Mouse (Mus musculus) forebrain, embryonic 11.5 days (tissue): ENCODE results near the gene Pygm. TPM values are rescaled to one million over a fixed set of nuclear protein-coding genes. Genes with fewer than 3 reads are reported as not detected.

Source experiments
- ATAC-seq: fragments of 200-750 bp; cut with Nextera tagmentation; replicated peaks from 2 replicates; pipeline ENCODE4 v1.8.0; 2017; ENCODE audit warnings: moderate TSS enrichment; ENCODE audit not compliant: low FRiP score
- DNase-seq: peaks from one replicate; pipeline ENCODE4 v3.0.0-alpha.2; 2017; ENCODE audit warnings: low spot score
- H3K27ac ChIP-seq: fragments of 300-500 bp; sonication (generic); 2 replicates; pipeline ENCODE4 v1.5.1; 2014; ENCODE audit warnings: low read depth, low read length
- H3K27me3 ChIP-seq: fragments of 300-500 bp; sonication (generic); 2 replicates; pipeline ENCODE4 v1.6.1; 2014; ENCODE audit warnings: mild to moderate bottlenecking, low read length, mixed read lengths; ENCODE audit not compliant: control insufficient read depth, insufficient read depth
- H3K36me3 ChIP-seq: fragments of 300-500 bp; sonication (generic); 2 replicates; pipeline ENCODE4 v1.6.1; 2014; ENCODE audit warnings: mild to moderate bottlenecking, low read length, moderate library complexity, mixed read lengths; ENCODE audit not compliant: control insufficient read depth, insufficient read depth
- H3K4me1 ChIP-seq: fragments of 300-500 bp; sonication (generic); replicated peaks from 2 replicates; pipeline ENCODE4 v1.6.1; 2014; ENCODE audit warnings: low read length, mixed read lengths; ENCODE audit not compliant: control insufficient read depth, insufficient read depth
- H3K4me2 ChIP-seq: fragments of 300-500 bp; sonication (generic); 2 replicates; pipeline ENCODE4 v1.6.1; 2014; ENCODE audit warnings: low read depth, mild to moderate bottlenecking, low read length, moderate library complexity, mixed read lengths; ENCODE audit not compliant: severe bottlenecking
- H3K4me3 ChIP-seq: fragments of 300-500 bp; sonication (generic); 2 replicates; pipeline ENCODE4 v1.5.1; 2014; ENCODE audit warnings: low read depth, low read length
- H3K9ac ChIP-seq: fragments of 300-500 bp; sonication (generic); 2 replicates; pipeline ENCODE4 v1.6.1; 2014; ENCODE audit warnings: low read length
- H3K9me3 ChIP-seq: fragments of 300-500 bp; sonication (generic); 2 replicates; pipeline ENCODE4 v1.6.1; 2016; ENCODE audit warnings: low read length, mixed read lengths; ENCODE audit not compliant: control insufficient read depth
- whole genome bisulfite sequencing: fragments of 180-500 bp; shearing (Covaris S2); extraction: QIAGEN DNeasy Blood & Tissue Kit; methylation state at CpG from one replicate; pipeline ENCODE4 v1.1.7; 2014; 5-methylcytosine and 5-hydroxymethylcytosine counted together
- polyA plus RNA-seq: library from polyadenylated mRNA; unstranded; fragments of >200 nt; fragmentation: Nextera tagmentation; extraction: Ambion mirVana; gene quantifications from 2 replicates; pipeline ENCODE4 v1.2.1, GENCODE M21; 2014

Pygm gene
- 1.2 TPM in 2 replicates for polyA plus RNA-seq

DNA sequence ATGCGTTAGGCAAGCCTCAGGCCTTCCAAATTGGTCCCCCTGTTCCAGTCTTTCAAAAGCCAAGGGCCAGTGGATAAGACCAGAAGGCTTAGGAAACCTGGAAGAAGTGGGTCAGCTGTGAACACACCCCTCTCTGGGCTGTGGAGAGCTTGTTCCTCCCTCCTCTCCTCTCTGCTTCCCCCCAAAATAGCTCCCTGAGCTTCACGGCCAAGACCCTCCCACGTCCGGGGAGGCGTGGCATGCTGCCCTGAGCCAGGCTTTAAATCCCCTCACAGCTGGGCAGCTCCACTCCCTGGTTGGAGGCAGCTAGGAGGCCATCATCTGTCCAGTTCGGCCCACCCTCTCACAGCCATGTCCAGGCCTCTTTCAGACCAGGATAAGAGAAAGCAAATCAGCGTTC, at the start of gene Pygm:
Pygm (plus strand) TSS at position 272 of the 400 bp plus-strand sequence.
- no peak within 1 kb of the TSS for H3K4me2 ChIP-seq
- H3K9ac ChIP-seq = no peak within 1 kb of the TSS; the same call in 1 of the 2 replicates
- H3K4me1 ChIP-seq = no peaks in the 10 kb centered on the region
- peak; percentile 56 for DNase-seq
- H3K4me3 ChIP-seq = no peak within 1 kb of the TSS
- H3K36me3 ChIP-seq = no peaks in the 10 kb centered on the region
- H3K27me3 ChIP-seq = no peaks in the 10 kb centered on the region
- ATAC-seq = no peak
- H3K9me3 ChIP-seq = no peaks in the 10 kb centered on the region
- WGBS = 16% methylated on average over 7 of the region's 7 CpGs
- H3K27ac ChIP-seq = no peak within 1 kb of the TSS

DNA sequence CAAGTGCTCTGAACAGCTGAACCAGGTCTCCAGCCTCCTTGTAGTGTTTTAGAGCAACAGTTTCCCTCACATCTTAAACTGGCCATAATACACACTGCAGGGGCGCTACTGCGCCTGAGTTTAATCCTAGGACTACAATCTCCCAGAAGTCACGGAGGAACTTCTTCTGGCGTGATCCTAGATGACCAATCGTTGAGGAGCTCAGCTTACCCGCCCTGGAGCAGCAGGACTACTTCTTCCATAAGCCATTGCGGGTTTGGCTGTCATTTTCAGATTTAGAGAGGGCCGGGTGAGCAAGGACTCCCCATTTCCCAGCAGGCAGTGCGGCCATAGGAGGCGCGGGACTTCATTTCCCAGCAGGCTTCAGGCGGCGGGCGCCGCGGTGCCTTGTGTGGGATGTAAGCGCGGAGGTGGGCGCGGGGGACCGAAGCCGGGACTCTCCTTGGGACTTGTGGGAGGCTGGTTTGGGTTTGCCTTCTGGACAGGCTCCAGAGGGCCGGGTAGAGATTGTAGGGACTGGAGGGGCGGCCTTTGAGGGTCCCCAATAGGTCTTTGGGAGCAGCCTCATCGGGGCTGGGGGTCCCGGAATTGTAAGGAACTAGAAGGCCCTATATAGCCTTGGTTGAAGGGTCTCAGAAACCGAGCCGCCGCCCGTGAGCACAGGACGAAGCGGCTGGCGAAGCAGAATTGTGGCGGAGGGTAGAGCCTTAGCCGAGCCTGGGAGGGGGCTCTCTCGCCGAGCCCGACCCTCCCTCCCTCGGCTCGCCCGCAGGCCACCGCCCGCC, 49.3 kb upstream of the Pygm start, which contains the start of gene Men1:
Men1 (plus strand) TSS at position 307 of the 785 bp plus-strand sequence.
- DNase-seq (peak; percentile 96), ATAC-seq (peak; percentile 93)
- Histone ChIP-seq H3K9ac (peak within 1 kb of the TSS; percentile 85), H3K9me3 (no peaks in the 10 kb centered on the region), H3K27ac (peak within 1 kb of the TSS; percentile 69), H3K4me1 (peaks cover 14% of the 10 kb centered on the region), H3K36me3 (peaks cover 4% of the 10 kb centered on the region; the same call in 1 of the 2 replicates), H3K27me3 (no peaks in the 10 kb centered on the region), H3K4me3 (peak within 1 kb of the TSS; percentile 88), H3K4me2 (peak within 1 kb of the TSS; percentile 98)
- WGBS = under 1% methylated on average over 42 of the region's 43 CpGs

DNA sequence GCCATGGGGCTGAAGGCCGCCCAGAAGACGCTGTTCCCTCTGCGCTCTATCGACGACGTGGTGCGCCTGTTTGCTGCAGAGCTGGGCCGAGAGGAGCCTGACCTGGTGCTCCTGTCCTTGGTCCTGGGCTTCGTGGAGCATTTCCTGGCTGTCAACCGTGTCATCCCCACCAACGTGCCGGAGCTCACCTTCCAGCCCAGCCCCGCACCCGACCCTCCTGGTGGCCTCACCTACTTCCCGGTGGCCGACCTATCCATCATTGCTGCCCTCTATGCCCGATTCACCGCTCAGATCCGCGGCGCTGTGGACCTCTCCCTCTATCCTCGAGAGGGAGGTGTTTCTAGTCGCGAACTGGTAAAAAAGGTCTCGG, 48.8 kb upstream of the Pygm start:
- 0% methylated on average over 25 of the region's 25 CpGs for WGBS
- Histone ChIP-seq H3K4me1 (peaks cover 14% of the 10 kb centered on the region), H3K4me2 (peak overlapping the region; percentile 98), H3K27me3 (no peaks in the 10 kb centered on the region), H3K9ac (peak overlapping the region; percentile 85), H3K4me3 (peak overlapping the region; percentile 88), H3K27ac (peak overlapping the region; percentile 8; the same call in 1 of the 2 replicates), H3K36me3 (peaks cover 4% of the 10 kb centered on the region; the same call in 1 of the 2 replicates), H3K9me3 (no peaks in the 10 kb centered on the region)
- DNase-seq (peak; percentile 68), ATAC-seq (0 out of 2 replicates have a peak, but pooled peaks have one; percentile 1)

DNA sequence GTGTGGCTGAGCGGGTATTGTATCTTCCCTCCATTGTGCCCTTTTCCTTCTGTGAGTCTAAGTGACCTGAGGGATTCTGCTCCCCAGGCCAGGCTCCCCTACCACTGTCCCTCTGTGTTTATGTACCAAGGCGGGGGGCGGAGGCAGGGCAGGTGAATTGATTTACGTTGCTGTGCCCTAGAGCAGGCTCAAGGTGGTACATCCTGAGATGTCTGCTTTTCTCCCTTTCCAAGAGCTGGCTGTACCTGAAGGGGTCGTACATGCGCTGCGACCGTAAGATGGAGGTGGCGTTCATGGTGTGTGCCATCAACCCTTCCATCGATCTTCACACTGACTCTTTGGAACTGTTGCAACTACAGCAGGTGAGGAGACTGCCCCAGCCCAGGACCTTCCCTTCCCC, 47.3 kb upstream of the Pygm start:
- H3K4me2 ChIP-seq = no peak overlapping the region
- no peaks in the 10 kb centered on the region for H3K9me3 ChIP-seq
- H3K27me3 ChIP-seq = no peaks in the 10 kb centered on the region
- WGBS = 96% methylated on average over 10 of the region's 10 CpGs
- ATAC-seq (no peak), DNase-seq (no peak)
- H3K9ac ChIP-seq = peak overlapping the region; percentile 35; the same call in 1 of the 2 replicates
- H3K4me3 ChIP-seq = no peak overlapping the region
- peaks cover 4% of the 10 kb centered on the region; the same call in 1 of the 2 replicates for H3K36me3 ChIP-seq
- H3K4me1 ChIP-seq = peaks cover 14% of the 10 kb centered on the region
- H3K27ac ChIP-seq = no peak overlapping the region

DNA sequence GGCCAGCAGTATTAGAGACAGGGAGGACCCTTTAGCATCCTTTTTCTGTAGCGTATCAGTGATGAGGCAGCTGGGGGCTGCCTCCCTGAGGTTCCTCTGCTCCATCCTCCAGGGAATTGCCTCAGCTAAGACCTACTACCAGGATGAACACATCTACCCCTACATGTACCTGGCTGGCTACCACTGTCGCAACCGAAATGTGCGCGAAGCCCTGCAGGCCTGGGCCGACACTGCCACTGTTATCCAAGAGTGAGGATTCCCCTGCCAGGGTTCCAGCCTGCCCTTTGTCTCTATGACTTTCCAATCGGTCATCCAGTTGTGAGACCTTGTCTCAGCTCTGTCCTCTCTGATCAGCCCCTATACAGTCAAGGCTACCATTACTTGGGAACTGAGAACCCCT, 46.0 kb upstream of the Pygm start:
- H3K4me2 ChIP-seq = no peak overlapping the region
- H3K36me3 ChIP-seq = peaks cover 4% of the 10 kb centered on the region; the same call in 1 of the 2 replicates
- no peak overlapping the region for H3K4me3 ChIP-seq
- no peaks in the 10 kb centered on the region for H3K9me3 ChIP-seq
- no peak for ATAC-seq
- no peaks in the 10 kb centered on the region for H3K27me3 ChIP-seq
- no peak overlapping the region for H3K27ac ChIP-seq
- H3K9ac ChIP-seq = no peak overlapping the region
- 96% methylated on average over 7 of the region's 7 CpGs for WGBS
- H3K4me1 ChIP-seq = peaks cover 14% of the 10 kb centered on the region
- no peak for DNase-seq

DNA sequence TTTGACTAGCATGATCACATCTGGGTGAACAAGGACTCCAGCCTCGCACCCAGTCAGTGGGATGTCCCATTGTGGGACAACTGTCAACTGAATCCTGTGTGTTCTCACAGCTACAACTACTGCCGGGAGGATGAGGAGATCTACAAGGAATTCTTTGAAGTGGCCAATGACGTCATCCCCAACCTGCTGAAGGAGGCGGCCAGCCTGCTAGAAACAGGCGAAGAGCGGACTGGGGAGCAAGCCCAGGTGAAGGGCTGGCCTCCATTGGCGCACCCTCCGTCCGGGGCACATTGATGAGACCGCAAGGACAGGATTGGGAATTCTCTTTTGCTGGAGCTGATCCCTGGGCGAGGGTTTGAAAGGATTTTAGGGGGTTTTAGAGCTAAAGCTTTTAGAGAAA, 45.5 kb upstream of the Pygm start:
- 93% methylated on average over 11 of the region's 11 CpGs for WGBS
- H3K27me3 ChIP-seq = no peaks in the 10 kb centered on the region
- H3K9ac ChIP-seq = no peak overlapping the region
- ATAC-seq (no peak), DNase-seq (no peak)
- H3K27ac ChIP-seq = no peak overlapping the region
- peaks cover 14% of the 10 kb centered on the region for H3K4me1 ChIP-seq
- no peaks in the 10 kb centered on the region for H3K9me3 ChIP-seq
- H3K4me3 ChIP-seq = no peak overlapping the region
- no peak overlapping the region for H3K4me2 ChIP-seq
- H3K36me3 ChIP-seq = peaks cover 4% of the 10 kb centered on the region; the same call in 1 of the 2 replicates

DNA sequence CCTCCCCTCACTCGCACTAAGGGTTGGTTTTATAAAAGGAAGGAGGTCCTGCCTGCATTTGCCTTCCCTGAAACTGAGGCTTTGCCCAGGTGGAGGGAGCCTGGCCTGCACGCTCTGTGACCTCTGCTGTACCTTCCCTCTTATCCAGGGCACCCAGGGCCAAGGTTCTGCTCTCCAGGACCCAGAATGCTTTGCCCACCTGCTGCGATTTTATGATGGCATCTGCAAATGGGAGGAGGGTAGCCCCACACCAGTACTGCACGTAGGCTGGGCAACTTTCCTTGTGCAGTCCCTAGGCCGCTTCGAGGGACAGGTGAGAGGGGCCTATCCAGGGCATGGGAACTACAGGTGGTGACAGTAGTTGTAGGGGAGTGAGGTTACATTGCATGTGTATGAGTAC, 45.0 kb upstream of the Pygm start:
- Histone ChIP-seq H3K4me1 (peaks cover 13% of the 10 kb centered on the region), H3K9me3 (no peaks in the 10 kb centered on the region), H3K36me3 (peaks cover 4% of the 10 kb centered on the region; the same call in 1 of the 2 replicates), H3K9ac (no peak overlapping the region), H3K4me3 (no peak overlapping the region), H3K4me2 (no peak overlapping the region), H3K27me3 (no peaks in the 10 kb centered on the region), H3K27ac (no peak overlapping the region)
- no peak for ATAC-seq
- no peak for DNase-seq
- 97% methylated on average over 6 of the region's 6 CpGs for WGBS

DNA sequence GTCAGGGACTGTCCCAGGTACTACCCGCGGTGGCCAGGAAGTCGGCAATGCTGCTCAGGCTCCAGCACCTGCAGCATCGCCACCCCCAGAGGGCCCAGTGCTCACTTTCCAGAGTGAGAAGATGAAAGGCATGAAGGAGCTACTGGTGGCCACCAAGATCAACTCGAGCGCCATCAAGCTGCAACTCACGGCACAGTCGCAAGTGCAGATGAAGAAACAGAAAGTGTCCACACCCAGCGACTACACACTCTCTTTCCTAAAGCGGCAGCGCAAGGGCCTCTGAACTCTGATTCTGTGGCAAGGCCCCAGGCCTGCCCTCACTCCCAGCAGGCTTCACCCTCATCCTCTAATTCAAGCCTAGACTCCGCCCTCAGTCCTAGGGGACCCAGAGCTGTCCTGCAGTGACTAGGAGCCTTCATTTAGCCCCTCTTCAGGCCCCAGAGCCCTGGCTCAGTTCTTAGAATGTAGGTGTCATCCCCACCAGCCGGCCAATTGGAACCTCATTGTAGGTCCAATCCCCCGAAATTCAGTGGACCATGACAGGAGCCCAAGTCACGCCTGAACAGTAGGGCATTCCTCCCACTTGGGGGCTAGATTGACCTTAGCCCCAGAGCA, 44.2 kb upstream of the Pygm start:
- H3K27me3 ChIP-seq = no peaks in the 10 kb centered on the region
- H3K9me3 ChIP-seq = no peaks in the 10 kb centered on the region
- H3K27ac ChIP-seq = no peak overlapping the region
- 66% methylated on average over 15 of the region's 15 CpGs for WGBS
- no peak overlapping the region for H3K9ac ChIP-seq
- peaks cover 4% of the 10 kb centered on the region; the same call in 1 of the 2 replicates for H3K36me3 ChIP-seq
- peaks cover 10% of the 10 kb centered on the region for H3K4me1 ChIP-seq
- H3K4me3 ChIP-seq = no peak overlapping the region
- ATAC-seq (no peak), DNase-seq (no peak)
- H3K4me2 ChIP-seq = no peak overlapping the region
